Mouse (Mus musculus): ENCODE measurements around the gene Fthl17a. TPM values are rescaled to one million over a fixed set of nuclear protein-coding genes. Genes with fewer than 3 reads are reported as not detected.

Fthl17a gene
- polyA plus RNA-seq, 1 experiment = not detected

DNA sequence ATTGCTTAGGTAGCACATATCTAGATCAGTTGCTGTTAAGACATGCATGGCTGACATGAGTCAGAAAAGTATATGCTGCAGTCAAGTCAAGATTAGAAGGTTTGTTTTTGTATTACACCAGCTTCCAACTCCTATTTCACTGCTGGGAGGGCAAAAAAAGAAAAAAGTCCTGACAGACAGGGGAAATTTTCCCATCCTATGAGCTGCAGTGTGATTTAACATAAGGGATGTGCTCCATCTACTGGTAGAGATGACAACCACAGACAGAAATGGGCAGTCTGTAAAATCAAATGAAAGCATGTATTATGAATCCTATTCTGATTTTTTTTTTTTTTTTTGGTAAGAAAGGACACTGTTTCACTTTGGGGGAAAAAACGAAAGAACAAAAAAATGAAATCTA is 69.7 kb downstream of the Fthl17a start:
- no peaks in the 10 kb centered on the region for H3K36me3 ChIP-seq (ENCODE audit: control insufficient read depth)
- no peaks in the 10 kb centered on the region for H3K4me1 ChIP-seq (ENCODE audit: control insufficient read depth)
- H3K4me3 ChIP-seq (replicated peaks) = no peak overlapping the region
- TF ChIP-seq TAL1 (IDR thresholded peaks at IDR 0.05; ENCODE audit: low read length) = no peak
- TF ChIP-seq GATA1 (IDR thresholded peaks at IDR 0.05; ENCODE audit: low read length) = no peak
- H3K27me3 ChIP-seq (ENCODE audit: control insufficient read depth) = no peaks in the 10 kb centered on the region
- no peaks in the 10 kb centered on the region for H3K9me3 ChIP-seq (ENCODE audit: control insufficient read depth, low read length)
